Mouse (Mus musculus): ENCODE measurements around the gene Srcin1.

Srcin1 gene

GRCm38 (mm10) chr11:97468639-97469287 is 107.2 kb downstream of the Srcin1 start:
- CTCF ChIA-PET: interaction anchor here (0.6 to 2.0 kb wide), 3 partner anchors 34 to 1155 kb away, joined by 4 to 15 read pairs (median 7); no protein-coding TSS in a partner anchor

- CTCF ChIA-PET: interaction anchor here (0.5 kb wide), 1 partner anchor 35 kb away, joined by 3 read pairs; no protein-coding TSS in a partner anchor
These were observed 109.4 kb downstream of the Srcin1 start for GRCm38 (mm10) chr11:97466444-97467160.

GRCm38 (mm10) chr11:97465957-97466356 is 110.0 kb downstream of the Srcin1 start:
- CTCF ChIA-PET: interaction anchor here (0.6 kb wide), 1 partner anchor 58 kb away, joined by 3 read pairs; no protein-coding TSS in a partner anchor

GRCm38 (mm10) chr11:97463991-97464390 is 112.0 kb downstream of the Srcin1 start:
- CTCF ChIA-PET: no interaction called here

- CTCF ChIA-PET: no interaction called here
These were observed 112.8 kb downstream of the Srcin1 start for GRCm38 (mm10) chr11:97463166-97463565.

GRCm38 (mm10) chr11:97462538-97462937 is 113.4 kb downstream of the Srcin1 start:
- CTCF ChIA-PET: no interaction called here

GRCm38 (mm10) chr11:97461307-97461820 is 114.6 kb downstream of the Srcin1 start:
- CTCF ChIA-PET: no interaction called here

All from spleen, embryonic (tissue).